Mouse (Mus musculus) liver, postnatal 0 days (tissue): ENCODE results near the gene Ccnjl. TPM values are rescaled to one million over a fixed set of nuclear protein-coding genes. Genes with fewer than 3 reads are reported as not detected.

ENCODE experiments used
- ATAC-seq: fragments of 200-750 bp; cut with Nextera tagmentation; 2 replicates; pipeline ENCODE4 v1.8.0; 2017; ENCODE audit warnings: mild to moderate bottlenecking, moderate library complexity
- DNase-seq: peaks from one replicate; pipeline ENCODE4 v3.0.0-alpha.2; 2016
- H3K27ac ChIP-seq: fragments of 300-500 bp; sonication (generic); 2 replicates; pipeline ENCODE4 v1.5.1; 2014; ENCODE audit warnings: antibody characterized with exemption, moderate library complexity, mild to moderate bottlenecking, low read depth
- H3K27me3 ChIP-seq: fragments of 300-500 bp; sonication (generic); 2 replicates; pipeline ENCODE4 v1.6.1; 2014; ENCODE audit warnings: low read length, control low read depth, mixed read lengths; ENCODE audit not compliant: insufficient read depth
- H3K36me3 ChIP-seq: fragments of 300-500 bp; sonication (generic); replicated peaks from 2 replicates; pipeline ENCODE4 v1.6.1; 2014; ENCODE audit warnings: mild to moderate bottlenecking, control low read depth, low read length, moderate library complexity, mixed read lengths; ENCODE audit not compliant: insufficient read depth
- H3K4me1 ChIP-seq: fragments of 300-500 bp; sonication (generic); 2 replicates; pipeline ENCODE4 v1.6.1; 2014; ENCODE audit warnings: antibody characterized with exemption, mild to moderate bottlenecking, control low read depth; ENCODE audit not compliant: insufficient read depth
- H3K4me2 ChIP-seq: fragments of 300-500 bp; sonication (generic); 2 replicates; pipeline ENCODE4 v1.6.1; 2014; ENCODE audit warnings: low read depth, mild to moderate bottlenecking, low read length, moderate library complexity, mixed read lengths
- H3K4me3 ChIP-seq: fragments of 300-500 bp; sonication (generic); 2 replicates; pipeline ENCODE4 v1.5.1; 2014; ENCODE audit warnings: low read depth, low read length
- H3K9ac ChIP-seq: fragments of 300-500 bp; sonication (generic); replicated peaks from 2 replicates; pipeline ENCODE4 v1.6.1; 2014; ENCODE audit warnings: mild to moderate bottlenecking, moderate library complexity
- H3K9me3 ChIP-seq: fragments of 300-500 bp; sonication (generic); 2 replicates; pipeline ENCODE4 v1.6.1; 2016; ENCODE audit warnings: mild to moderate bottlenecking, control low read depth, low read length, mixed read lengths
- CTCF ChIP-seq: sonication (generic); IDR thresholded peaks from 2 replicates; pipeline ENCODE4 v1.5.1; 2016; ENCODE audit warnings: antibody characterized with exemption, low read depth
- EP300 ChIP-seq: IDR thresholded peaks from 2 replicates; pipeline ENCODE4 v1.6.1; 2016; ENCODE audit warnings: antibody characterized with exemption, low read depth, mild to moderate bottlenecking
- WGBS: fragments of 180-500 bp; shearing (Covaris S2); extraction: QIAGEN DNeasy Blood & Tissue Kit; methylation state at CpG from one replicate; pipeline ENCODE4 v1.1.7; 2014; ENCODE audit not compliant: insufficient replicate concordance; 5-methylcytosine and 5-hydroxymethylcytosine counted together
- polyA plus RNA-seq: library from polyadenylated mRNA; unstranded; fragments of >200 nt; fragmentation: Nextera tagmentation; extraction: Ambion mirVana; gene quantifications from 2 replicates; pipeline ENCODE4 v1.2.1, GENCODE M21; 2015

The Ccnjl gene
- polyA plus RNA-seq, 1 experiment from 2014 or later: 1.5 TPM

DNA sequence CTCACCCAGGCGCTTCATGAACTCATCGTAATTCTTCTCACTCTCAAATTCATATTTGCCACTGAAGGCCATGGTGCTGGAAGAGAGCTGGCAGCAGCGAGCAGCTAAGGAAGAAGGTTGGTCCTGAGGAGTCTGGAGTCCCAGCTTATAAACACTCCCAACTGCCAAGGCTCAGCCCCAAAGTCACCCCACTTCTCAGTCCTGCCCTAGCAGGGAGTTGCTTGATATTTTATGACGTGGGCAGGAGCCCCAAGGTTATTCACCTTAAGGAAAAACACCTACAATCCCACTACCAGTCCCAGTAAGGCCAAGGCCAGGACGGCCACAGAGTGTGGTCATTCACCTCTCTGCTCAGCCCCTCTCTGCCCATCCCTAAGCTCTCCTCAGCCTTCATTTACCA, 72.9 kb downstream of the Ccnjl start, which contains the start of gene Fabp6:
Gene Fabp6 (minus strand): TSS at position 101 of the 400 bp plus-strand sequence.
- ATAC-seq (no peak), DNase-seq (no peak)
- no peak for TF ChIP-seq EP300
- TF ChIP-seq CTCF: no peak
- no peak within 1 kb of the TSS for H3K27ac ChIP-seq
- no peak within 1 kb of the TSS for H3K4me3 ChIP-seq
- H3K36me3 ChIP-seq: no peaks in the 10 kb centered on the region
- no peak within 1 kb of the TSS for H3K4me2 ChIP-seq
- 68% methylated on average over 5 of the region's 5 CpGs for WGBS
- no peaks in the 10 kb centered on the region for H3K9me3 ChIP-seq
- no peaks in the 10 kb centered on the region for H3K27me3 ChIP-seq
- H3K9ac ChIP-seq: no peak within 1 kb of the TSS
- H3K4me1 ChIP-seq: no peaks in the 10 kb centered on the region

DNA sequence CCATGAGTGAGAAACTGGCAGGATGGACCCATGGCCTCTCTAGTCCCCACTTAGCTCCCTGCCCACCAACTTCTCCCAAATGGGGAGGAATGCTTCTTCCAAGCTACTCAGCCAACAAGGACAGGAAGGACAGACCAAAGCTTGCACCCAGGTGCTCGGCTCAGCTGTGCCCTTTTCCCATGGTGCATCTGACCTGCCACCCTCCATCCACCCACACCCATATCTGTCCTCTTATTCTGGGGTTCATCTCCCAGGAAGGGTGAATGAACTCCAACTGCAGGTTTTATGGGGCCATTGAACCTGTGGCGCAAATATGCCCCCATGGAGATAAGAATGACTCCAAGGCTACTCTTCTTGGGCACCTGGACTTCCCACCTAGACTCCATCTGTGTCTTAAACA, 75.6 kb downstream of the Ccnjl start:
- no peaks in the 10 kb centered on the region for H3K27me3 ChIP-seq
- no peaks in the 10 kb centered on the region for H3K4me1 ChIP-seq
- no peak overlapping the region for H3K9ac ChIP-seq
- no peak overlapping the region for H3K27ac ChIP-seq
- DNase-seq: no peak
- no peak for ATAC-seq
- TF ChIP-seq CTCF (no peak), EP300 (no peak)
- no peaks in the 10 kb centered on the region for H3K36me3 ChIP-seq
- no peak overlapping the region for H3K4me3 ChIP-seq
- no peaks in the 10 kb centered on the region for H3K9me3 ChIP-seq
- no peak overlapping the region for H3K4me2 ChIP-seq
- 80% methylated on average over 2 of the region's 2 CpGs for WGBS

DNA sequence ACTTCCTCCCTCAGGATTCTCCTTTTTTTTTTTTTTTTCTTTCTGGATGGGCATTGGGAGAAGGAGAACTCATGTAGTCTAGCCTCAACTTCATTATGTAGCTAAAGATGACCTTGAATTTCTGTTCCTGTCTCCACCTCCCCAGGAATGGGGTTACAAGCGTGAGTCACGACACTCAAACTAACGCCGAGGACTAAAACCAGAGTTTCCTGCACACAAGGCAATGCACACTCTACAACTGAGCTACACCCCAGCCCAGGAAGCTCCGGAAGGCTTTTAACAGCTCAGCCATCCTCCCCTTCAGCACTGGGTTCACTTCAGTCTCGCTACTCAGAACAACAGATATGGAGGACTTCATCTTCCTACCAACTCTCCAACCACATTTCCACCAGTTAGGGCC, 76.3 kb downstream of the Ccnjl start:
- Histone ChIP-seq H3K4me1 (no peaks in the 10 kb centered on the region), H3K4me3 (no peak overlapping the region), H3K27me3 (no peaks in the 10 kb centered on the region), H3K9ac (no peak overlapping the region), H3K36me3 (no peaks in the 10 kb centered on the region), H3K9me3 (no peaks in the 10 kb centered on the region), H3K4me2 (no peak overlapping the region), H3K27ac (no peak overlapping the region)
- no peak for DNase-seq
- WGBS: 64% methylated on average over 6 of the region's 6 CpGs
- no peak for TF ChIP-seq CTCF
- no peak for TF ChIP-seq EP300
- ATAC-seq: no peak

DNA sequence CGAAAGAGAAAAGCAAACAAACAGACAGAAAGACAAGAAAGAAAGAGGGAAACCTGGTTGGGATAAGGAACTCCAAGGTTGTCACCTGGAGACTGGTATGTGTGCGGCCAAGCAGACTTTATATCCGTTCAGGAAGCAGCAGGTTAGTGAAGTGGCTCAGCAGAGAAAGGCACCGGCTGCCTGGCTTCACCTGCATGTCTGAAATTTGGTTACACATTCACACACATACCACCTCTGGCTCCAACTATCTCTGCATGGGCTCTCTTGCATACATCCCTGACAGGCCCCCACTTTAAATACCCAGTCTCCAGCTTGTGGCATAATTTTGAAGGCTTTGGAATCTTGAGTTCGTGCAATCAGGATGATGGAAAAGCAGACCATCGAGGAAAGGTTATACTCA, 77.3 kb downstream of the Ccnjl start:
- no peak overlapping the region for H3K27ac ChIP-seq
- TF ChIP-seq CTCF: no peak
- TF ChIP-seq EP300: no peak
- no peak for ATAC-seq
- H3K36me3 ChIP-seq: no peaks in the 10 kb centered on the region
- H3K27me3 ChIP-seq: no peaks in the 10 kb centered on the region
- WGBS: 78% methylated on average over 6 of the region's 6 CpGs
- no peaks in the 10 kb centered on the region for H3K9me3 ChIP-seq
- no peak overlapping the region for H3K4me2 ChIP-seq
- H3K9ac ChIP-seq: no peak overlapping the region
- H3K4me1 ChIP-seq: no peaks in the 10 kb centered on the region
- no peak for DNase-seq
- H3K4me3 ChIP-seq: no peak overlapping the region

DNA sequence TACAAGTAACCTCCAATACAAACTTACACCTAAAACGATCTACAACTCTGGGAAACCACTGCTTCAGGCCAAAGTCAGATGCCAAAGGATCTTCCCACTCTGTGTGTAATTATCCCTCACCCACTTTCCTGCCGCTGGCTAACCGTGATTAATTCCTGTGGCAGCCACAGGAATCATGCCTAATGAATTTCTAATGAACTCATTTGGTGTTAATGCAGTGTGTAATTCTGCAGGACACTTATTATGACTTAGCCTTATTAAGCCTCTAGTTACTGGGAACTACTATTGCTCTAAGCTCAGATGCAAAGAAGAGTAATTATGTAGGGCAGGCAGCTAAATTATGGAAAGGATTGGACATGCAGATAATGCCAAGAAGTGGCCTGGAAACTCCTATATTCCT, 79.9 kb downstream of the Ccnjl start:
- Histone ChIP-seq H3K9ac (no peak overlapping the region), H3K36me3 (no peaks in the 10 kb centered on the region), H3K4me2 (no peak overlapping the region), H3K4me1 (no peaks in the 10 kb centered on the region), H3K27me3 (no peaks in the 10 kb centered on the region), H3K9me3 (no peaks in the 10 kb centered on the region), H3K4me3 (no peak overlapping the region), H3K27ac (no peak overlapping the region)
- ATAC-seq (no peak), DNase-seq (no peak)
- TF ChIP-seq EP300: no peak
- no peak for TF ChIP-seq CTCF
- 71% methylated on average over 3 of the region's 3 CpGs for WGBS

DNA sequence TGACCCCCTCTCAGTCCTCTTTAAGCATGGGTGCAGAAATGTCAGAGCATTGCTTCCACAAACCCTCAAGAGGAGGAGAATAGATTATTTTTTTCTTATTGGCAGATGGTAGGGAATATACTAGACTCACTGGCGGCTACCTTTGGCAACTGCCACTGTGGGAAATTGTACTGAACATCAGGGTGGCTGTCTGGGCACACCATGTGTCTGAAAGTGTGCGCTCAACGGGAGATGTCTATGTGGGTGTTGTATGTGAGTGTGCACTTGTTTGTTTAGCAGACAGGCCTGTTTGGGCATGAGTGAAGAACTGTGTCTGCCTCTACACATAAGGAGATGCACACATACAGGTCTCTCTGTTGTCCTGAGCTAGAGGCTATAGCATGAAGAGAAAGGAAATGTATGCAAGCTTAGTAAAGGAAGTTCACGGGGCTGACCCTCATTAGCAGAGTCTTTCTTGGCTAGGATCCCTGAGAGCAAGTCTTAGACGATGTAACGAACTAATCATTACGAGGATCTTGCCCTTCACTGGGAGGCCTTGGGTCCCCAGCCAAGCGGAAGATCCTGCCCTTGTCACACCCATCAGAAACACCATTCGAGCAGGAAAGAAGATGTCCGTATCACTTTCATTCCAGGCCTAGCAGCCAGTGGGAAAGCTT, 81.5 kb downstream of the Ccnjl start:
- Histone ChIP-seq H3K4me1 (no peaks in the 10 kb centered on the region), H3K9me3 (no peaks in the 10 kb centered on the region), H3K27ac (no peak overlapping the region), H3K36me3 (no peaks in the 10 kb centered on the region), H3K4me3 (no peak overlapping the region), H3K27me3 (no peaks in the 10 kb centered on the region), H3K9ac (no peak overlapping the region), H3K4me2 (no peak overlapping the region)
- ATAC-seq: no peak
- 75% methylated on average over 10 of the region's 10 CpGs for WGBS
- TF ChIP-seq EP300: no peak
- no peak for TF ChIP-seq CTCF
- DNase-seq: no peak
